Mouse (Mus musculus): ENCODE results near the gene Wnt6. TPM values are rescaled to one million over a fixed set of nuclear protein-coding genes. Genes with fewer than 3 reads are reported as not detected.

Wnt6 gene
- 4.0 and 11.9 TPM in 2 replicates for polyA plus RNA-seq (2016; fragmentation: Nextera tagmentation; extraction: Ambion mirVana)

DNA sequence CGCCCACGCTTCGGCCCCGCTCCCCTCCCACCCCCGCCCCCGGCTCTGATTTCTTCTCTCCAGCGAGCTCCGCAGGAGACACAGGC lies at the start of gene Wnt6:
Gene Wnt6 (plus strand): TSS at position 48 of the 86 bp plus-strand sequence.
- H3K36me3 ChIP-seq = no peaks in the 10 kb centered on the region
- DNase-seq (ENCODE audit: low spot score) = no peak
- peaks cover 99% of the 10 kb centered on the region for H3K27me3 ChIP-seq (ENCODE audit: insufficient read depth, poor library complexity, severe bottlenecking)
- H3K9me3 ChIP-seq = no peaks in the 10 kb centered on the region
- H3K27ac ChIP-seq = peak within 1 kb of the TSS; percentile 62; the same call in 1 of the 2 replicates
- no CpG with 5 or more reads among the region's 8 CpGs for WGBS
- H3K4me1 ChIP-seq = peaks cover 59% of the 10 kb centered on the region
- peak within 1 kb of the TSS; percentile 70 for H3K4me3 ChIP-seq

DNA sequence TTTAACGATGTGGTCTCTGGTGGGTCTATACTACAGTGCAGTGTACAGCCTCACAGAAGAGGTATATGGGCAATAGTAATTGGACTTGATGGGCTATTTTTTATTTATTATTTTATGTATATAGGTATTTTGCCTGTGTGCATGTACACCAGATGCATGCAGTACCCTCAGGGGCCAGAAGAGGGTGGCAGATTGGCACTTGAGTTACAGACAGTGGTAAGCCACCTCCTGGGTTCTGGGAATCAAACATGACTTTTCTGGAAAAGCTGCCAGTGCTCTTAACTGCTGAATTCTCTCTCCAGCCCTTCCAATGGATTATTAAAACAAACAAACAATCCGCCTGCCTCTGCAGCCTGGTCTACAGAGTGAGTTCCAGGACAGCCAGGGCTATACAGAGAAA lies 47.9 kb upstream of the Wnt6 start:
- Histone ChIP-seq H3K4me3 (no peak overlapping the region), H3K27me3 (ENCODE audit: insufficient read depth, poor library complexity, severe bottlenecking) (no peaks in the 10 kb centered on the region), H3K9me3 (no peaks in the 10 kb centered on the region), H3K36me3 (no peaks in the 10 kb centered on the region), H3K4me1 (0 out of 2 replicates have a peak, but pooled peaks cover 3% of the 10 kb centered on the region), H3K27ac (no peak overlapping the region)
- 67% methylated on average over 2 of the region's 2 CpGs for WGBS
- DNase-seq (ENCODE audit: low spot score) = no peak

DNA sequence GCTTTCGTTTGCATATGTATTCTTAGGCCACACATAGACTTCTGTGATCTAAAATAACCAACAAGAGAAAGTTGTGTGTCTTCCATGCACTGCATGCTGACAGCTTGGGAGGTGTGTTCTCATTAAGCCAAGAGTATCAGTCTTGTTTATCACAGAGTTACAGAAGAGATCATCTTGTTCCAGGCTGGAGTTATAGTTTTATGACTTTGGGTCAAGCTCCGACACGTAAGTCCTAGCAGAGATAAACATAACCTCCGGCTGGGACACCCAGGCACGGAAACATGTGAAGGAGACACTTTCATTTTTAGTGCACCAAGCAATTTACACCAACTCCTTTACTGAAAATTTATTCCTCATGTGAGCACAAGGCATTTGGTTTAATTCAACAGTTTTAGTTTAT lies 45.6 kb upstream of the Wnt6 start:
- no peaks in the 10 kb centered on the region for H3K9me3 ChIP-seq
- DNase-seq (ENCODE audit: low spot score) = no peak
- H3K4me1 ChIP-seq = 0 out of 2 replicates have a peak, but pooled peaks cover 3% of the 10 kb centered on the region
- WGBS = 71% methylated on average over 5 of the region's 5 CpGs
- H3K36me3 ChIP-seq = no peaks in the 10 kb centered on the region
- no peaks in the 10 kb centered on the region for H3K27me3 ChIP-seq (ENCODE audit: insufficient read depth, poor library complexity, severe bottlenecking)
- no peak overlapping the region for H3K27ac ChIP-seq
- H3K4me3 ChIP-seq = no peak overlapping the region

DNA sequence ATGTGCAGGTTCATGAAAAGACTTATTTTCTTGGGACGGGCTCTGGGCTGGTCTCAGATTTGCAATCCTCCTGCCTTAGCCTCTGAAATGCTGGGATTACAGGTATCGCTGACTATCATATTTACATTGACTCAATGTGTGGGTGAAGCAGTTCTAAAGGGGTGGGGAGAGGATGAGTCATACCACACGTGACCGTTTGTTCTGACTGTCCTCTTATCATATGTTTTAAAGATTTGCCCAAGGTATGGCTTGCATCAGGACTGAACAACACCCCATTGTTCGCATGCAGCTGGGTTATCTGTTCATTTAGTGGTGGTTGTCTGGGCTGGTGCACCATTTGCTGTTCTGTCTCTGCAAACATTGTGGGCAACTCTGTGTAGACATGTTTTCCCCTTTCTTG lies 45.0 kb upstream of the Wnt6 start:
- no peak overlapping the region for H3K27ac ChIP-seq
- no peaks in the 10 kb centered on the region for H3K36me3 ChIP-seq
- H3K9me3 ChIP-seq = no peaks in the 10 kb centered on the region
- 69% methylated on average over 5 of the region's 5 CpGs for WGBS
- 0 out of 2 replicates have a peak, but pooled peaks cover 3% of the 10 kb centered on the region for H3K4me1 ChIP-seq
- no peak for DNase-seq (ENCODE audit: low spot score)
- no peak overlapping the region for H3K4me3 ChIP-seq
- H3K27me3 ChIP-seq (ENCODE audit: insufficient read depth, poor library complexity, severe bottlenecking) = no peaks in the 10 kb centered on the region

DNA sequence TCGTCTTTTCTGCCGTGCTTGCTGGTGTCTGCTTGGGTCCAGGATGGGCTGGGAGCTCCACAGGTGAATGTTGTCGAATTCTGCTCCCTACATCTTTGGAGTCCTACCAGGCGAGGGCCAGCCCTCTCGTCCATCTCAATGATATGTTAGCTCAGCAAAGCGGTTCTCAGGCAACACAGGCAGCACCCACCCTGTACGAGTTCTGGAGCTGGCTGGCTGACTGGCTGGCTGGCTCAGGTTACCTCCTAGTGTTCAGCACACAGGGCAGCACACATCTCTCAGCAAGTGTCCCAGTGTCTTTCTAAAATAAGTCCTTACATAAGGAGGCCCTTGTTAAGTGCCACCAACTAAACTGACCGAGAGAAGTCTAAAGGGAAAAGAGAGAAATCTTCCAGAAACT lies 43.2 kb upstream of the Wnt6 start:
- 68% methylated on average over 8 of the region's 8 CpGs for WGBS
- no peak overlapping the region for H3K27ac ChIP-seq
- H3K9me3 ChIP-seq = no peaks in the 10 kb centered on the region
- no peak for DNase-seq (ENCODE audit: low spot score)
- H3K27me3 ChIP-seq (ENCODE audit: insufficient read depth, poor library complexity, severe bottlenecking) = no peaks in the 10 kb centered on the region
- 0 out of 2 replicates have a peak, but pooled peaks cover 3% of the 10 kb centered on the region for H3K4me1 ChIP-seq
- no peaks in the 10 kb centered on the region for H3K36me3 ChIP-seq
- no peak overlapping the region for H3K4me3 ChIP-seq

DNA sequence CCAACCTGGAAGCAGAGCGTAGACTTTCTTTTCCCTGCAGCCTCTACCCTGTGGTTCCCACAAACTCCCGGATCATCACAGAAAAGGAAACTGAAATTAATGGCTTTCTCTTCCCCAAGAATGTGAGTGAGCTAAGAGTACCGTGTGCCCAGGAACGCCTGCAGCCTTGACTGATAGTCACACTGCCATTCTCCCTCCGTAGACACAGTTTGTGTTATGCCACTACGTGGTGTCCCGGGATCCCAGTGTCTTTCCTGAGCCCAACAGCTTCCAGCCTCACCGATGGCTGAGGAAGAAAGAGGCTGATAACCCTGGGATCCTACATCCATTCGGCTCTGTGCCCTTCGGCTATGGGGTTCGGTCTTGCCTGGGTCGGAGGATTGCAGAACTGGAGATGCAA lies 34.7 kb upstream of the Wnt6 start:
- no peak for DNase-seq (ENCODE audit: low spot score)
- Histone ChIP-seq H3K4me3 (no peak overlapping the region), H3K27ac (no peak overlapping the region), H3K36me3 (peaks cover 4% of the 10 kb centered on the region; the same call in 1 of the 2 replicates), H3K9me3 (no peaks in the 10 kb centered on the region), H3K4me1 (peaks cover 4% of the 10 kb centered on the region; the same call in 1 of the 2 replicates), H3K27me3 (ENCODE audit: insufficient read depth, poor library complexity, severe bottlenecking) (peaks cover 4% of the 10 kb centered on the region; the same call in 1 of the 2 replicates)
- WGBS = 82% methylated on average over 12 of the region's 12 CpGs

DNA sequence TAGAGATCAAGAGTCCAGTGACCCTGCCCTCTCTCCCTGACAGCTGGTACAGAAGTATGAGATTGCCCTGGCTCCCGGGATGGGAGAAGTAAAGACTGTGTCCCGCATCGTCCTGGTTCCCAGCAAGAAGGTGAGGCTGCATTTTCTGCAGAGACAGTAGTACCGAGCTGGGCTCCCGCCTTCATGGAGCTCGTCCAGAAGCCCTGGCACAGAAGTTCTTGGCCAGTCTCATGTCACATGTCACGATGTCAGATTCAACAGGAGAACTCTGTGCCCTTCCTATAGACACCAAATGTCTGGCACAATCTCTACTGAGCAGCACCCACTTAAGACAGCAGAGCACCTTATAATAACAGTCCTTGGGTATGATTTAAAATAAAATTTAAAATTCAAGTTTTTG lies 34.2 kb upstream of the Wnt6 start:
- peaks cover 4% of the 10 kb centered on the region; the same call in 1 of the 2 replicates for H3K4me1 ChIP-seq
- peaks cover 4% of the 10 kb centered on the region; the same call in 1 of the 2 replicates for H3K27me3 ChIP-seq (ENCODE audit: insufficient read depth, poor library complexity, severe bottlenecking)
- WGBS = 88% methylated on average over 7 of the region's 7 CpGs
- no peak for DNase-seq (ENCODE audit: low spot score)
- H3K9me3 ChIP-seq = no peaks in the 10 kb centered on the region
- H3K4me3 ChIP-seq = no peak overlapping the region
- H3K36me3 ChIP-seq = peaks cover 4% of the 10 kb centered on the region; the same call in 1 of the 2 replicates
- no peak overlapping the region for H3K27ac ChIP-seq

DNA sequence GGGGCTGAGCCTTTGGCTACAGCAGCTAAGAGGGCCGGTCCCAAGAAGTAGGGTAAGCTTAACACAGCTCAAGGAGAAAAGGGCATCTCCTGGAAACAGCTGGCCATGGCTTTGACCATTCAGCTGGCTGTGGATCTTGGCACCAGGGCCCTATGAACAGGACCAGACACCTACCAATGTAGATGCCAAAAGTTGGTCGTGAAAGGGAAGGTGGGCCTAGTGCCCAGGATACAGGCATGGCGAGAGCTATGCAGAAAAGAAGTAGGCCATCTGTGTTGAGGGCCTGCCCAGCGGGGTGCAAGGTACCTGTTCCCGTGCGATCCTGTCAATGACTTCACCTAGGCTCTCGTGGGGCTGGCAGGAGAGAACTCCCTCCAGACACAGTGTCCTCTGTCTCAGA lies 30.8 kb upstream of the Wnt6 start:
- H3K36me3 ChIP-seq = peaks cover 4% of the 10 kb centered on the region; the same call in 1 of the 2 replicates
- peaks cover 18% of the 10 kb centered on the region for H3K27me3 ChIP-seq (ENCODE audit: insufficient read depth, poor library complexity, severe bottlenecking)
- no peak for DNase-seq (ENCODE audit: low spot score)
- H3K4me1 ChIP-seq = peaks cover 2% of the 10 kb centered on the region; the same call in 1 of the 2 replicates
- no peak overlapping the region for H3K4me3 ChIP-seq
- 82% methylated on average over 7 of the region's 7 CpGs for WGBS
- H3K27ac ChIP-seq = no peak overlapping the region
- H3K9me3 ChIP-seq = no peaks in the 10 kb centered on the region

DNA sequence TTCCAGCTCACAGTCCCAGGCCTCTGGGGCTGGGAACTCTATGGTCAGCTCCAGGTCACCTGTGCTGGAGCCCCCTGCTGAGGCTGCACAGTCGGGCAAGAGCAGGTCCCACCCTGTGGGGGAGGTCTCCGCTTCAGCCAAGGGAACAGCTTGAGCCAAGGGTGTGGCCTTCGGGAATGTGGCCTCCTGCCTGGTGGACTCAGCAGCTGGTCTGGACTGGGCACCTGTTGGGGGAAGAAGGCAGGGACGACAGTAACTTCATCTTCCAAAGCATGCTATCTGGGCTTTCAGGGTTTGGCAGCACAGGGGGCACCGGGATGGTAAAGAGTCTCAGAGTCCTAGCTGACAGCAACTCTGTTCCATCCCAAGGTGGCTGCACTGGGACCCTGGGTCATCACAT lies 24.4 kb upstream of the Wnt6 start:
- Histone ChIP-seq H3K27ac (no peak overlapping the region), H3K36me3 (no peaks in the 10 kb centered on the region), H3K4me3 (no peak overlapping the region), H3K9me3 (no peaks in the 10 kb centered on the region), H3K27me3 (ENCODE audit: insufficient read depth, poor library complexity, severe bottlenecking) (peaks cover 48% of the 10 kb centered on the region), H3K4me1 (peaks cover 23% of the 10 kb centered on the region)
- 76% methylated on average over 5 of the region's 5 CpGs for WGBS
- DNase-seq (ENCODE audit: low spot score) = no peak

DNA sequence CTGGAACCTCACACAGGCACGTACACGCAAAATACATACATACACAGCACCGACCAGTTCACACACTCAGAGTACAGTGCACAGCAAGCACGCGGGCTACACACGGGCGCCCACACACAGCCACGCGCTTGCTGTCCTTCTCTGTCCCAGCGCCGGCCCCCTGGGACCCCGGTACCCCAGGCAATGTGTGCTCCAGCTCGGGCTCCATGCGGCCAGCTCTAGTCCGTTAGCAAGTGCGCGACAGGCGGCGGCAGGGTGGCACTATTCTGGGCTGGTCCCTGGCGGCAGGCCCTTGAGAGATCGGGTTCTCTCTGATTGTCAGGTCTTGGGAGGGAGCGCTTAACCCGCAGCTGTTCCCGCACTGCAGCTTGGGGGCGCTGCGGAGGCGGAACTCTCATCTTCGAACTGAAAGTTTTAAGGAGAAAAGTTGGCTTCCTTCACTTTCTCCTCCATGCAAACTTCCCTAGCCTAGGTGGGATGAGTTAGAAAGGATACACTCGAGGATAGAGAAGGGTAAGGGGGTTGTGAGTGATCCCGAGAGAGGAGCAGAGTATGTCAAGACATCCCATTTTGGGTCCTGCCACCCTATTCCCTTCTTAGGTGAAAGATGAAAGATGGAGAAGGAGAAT lies 22.9 kb upstream of the Wnt6 start, which contains the start of gene Prkag3:
Gene Prkag3 (minus strand): TSS at position 579 of the 629 bp plus-strand sequence.
- peak within 1 kb of the TSS; percentile 87 for H3K27ac ChIP-seq
- 9% methylated on average over 30 of the region's 30 CpGs for WGBS
- DNase-seq (ENCODE audit: low spot score) = peak; percentile 87

DNA sequence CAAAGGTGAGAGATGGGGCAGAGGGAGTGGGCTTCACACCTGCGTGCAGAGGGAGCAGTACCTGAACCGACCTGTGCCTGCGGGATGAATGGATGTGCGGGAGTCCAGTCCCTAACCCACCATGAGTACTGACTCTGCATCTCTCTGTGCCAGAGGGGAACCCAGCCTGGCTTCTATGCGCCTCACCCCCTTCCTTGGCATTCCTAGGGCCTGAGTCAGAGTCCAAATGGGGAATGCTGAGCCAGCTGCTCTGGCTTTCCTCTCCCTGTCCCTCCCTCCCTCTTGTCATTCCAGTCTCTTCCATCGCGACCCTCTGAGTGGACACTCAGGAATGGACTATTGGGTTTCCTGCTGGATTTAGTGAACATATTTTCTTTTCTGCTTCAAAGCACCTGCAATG lies 22.4 kb upstream of the Wnt6 start:
- peak overlapping the region; percentile 87 for H3K27ac ChIP-seq

More for the DNA sequence above, 22.9 kb upstream of the Wnt6 start, which contains the start of gene Prkag3:
- H3K4me3 ChIP-seq = peak within 1 kb of the TSS; percentile 54
- H3K27me3 ChIP-seq (ENCODE audit: insufficient read depth, poor library complexity, severe bottlenecking) = peaks cover 48% of the 10 kb centered on the region
- no peaks in the 10 kb centered on the region for H3K36me3 ChIP-seq
- H3K4me1 ChIP-seq = peaks cover 23% of the 10 kb centered on the region
- no peaks in the 10 kb centered on the region for H3K9me3 ChIP-seq

DNA sequence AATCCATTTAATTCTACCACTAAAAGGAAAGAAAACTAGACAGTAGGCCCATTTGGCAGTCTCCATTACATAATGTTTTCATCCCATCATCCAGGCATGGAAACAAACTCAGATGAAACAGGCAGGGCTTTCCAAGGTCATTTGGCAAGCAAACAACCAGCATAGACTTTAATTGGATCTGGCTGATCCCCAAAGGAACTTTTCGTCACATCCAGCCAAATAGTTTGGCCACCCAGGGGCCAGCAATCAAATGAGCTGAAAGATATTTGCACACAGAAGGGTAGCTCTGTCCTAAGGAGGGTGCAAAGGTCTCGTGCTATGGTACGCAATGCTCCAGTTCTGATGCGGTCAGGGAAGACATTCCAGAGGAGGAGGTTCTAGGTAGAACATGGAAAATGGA lies 21.0 kb upstream of the Wnt6 start:
- Histone ChIP-seq H3K9me3 (no peaks in the 10 kb centered on the region), H3K4me3 (no peak overlapping the region), H3K4me1 (peaks cover 23% of the 10 kb centered on the region), H3K27me3 (ENCODE audit: insufficient read depth, poor library complexity, severe bottlenecking) (peaks cover 35% of the 10 kb centered on the region), H3K27ac (no peak overlapping the region), H3K36me3 (no peaks in the 10 kb centered on the region)
- no peak for DNase-seq (ENCODE audit: low spot score)
- WGBS = 79% methylated on average over 4 of the region's 4 CpGs

More for the DNA sequence above, 22.4 kb upstream of the Wnt6 start:
- H3K9me3 ChIP-seq = no peaks in the 10 kb centered on the region
- no peaks in the 10 kb centered on the region for H3K36me3 ChIP-seq
- WGBS = 43% methylated on average over 7 of the region's 7 CpGs
- H3K4me1 ChIP-seq = peaks cover 23% of the 10 kb centered on the region
- peak overlapping the region; percentile 54 for H3K4me3 ChIP-seq
- peaks cover 47% of the 10 kb centered on the region for H3K27me3 ChIP-seq (ENCODE audit: insufficient read depth, poor library complexity, severe bottlenecking)
- peak; percentile 92 for DNase-seq (ENCODE audit: low spot score)

DNA sequence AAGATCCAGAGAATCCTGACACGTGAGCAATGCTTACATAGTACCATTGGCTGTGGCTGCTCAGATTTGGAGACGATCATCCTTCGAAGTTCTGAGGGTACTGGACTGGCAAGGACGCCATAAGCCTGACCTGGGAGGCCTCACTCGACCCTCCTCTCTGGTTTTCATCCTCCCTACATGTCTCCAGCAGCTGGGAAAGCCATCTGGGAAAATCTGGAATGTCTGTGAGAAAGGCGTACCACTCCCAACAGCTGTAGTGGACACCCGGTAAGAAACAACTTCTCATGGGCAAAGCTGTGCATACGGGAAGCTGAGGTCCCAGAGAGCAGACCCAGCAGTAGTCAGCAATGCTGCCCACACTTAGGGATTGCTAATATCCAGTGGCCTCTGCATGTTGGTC lies 19.5 kb upstream of the Wnt6 start:
- Histone ChIP-seq H3K27ac (no peak overlapping the region), H3K9me3 (no peaks in the 10 kb centered on the region), H3K4me3 (no peak overlapping the region), H3K36me3 (no peaks in the 10 kb centered on the region), H3K4me1 (peaks cover 22% of the 10 kb centered on the region), H3K27me3 (ENCODE audit: insufficient read depth, poor library complexity, severe bottlenecking) (peaks cover 23% of the 10 kb centered on the region)
- 79% methylated on average over 8 of the region's 8 CpGs for WGBS
- no peak for DNase-seq (ENCODE audit: low spot score)

DNA sequence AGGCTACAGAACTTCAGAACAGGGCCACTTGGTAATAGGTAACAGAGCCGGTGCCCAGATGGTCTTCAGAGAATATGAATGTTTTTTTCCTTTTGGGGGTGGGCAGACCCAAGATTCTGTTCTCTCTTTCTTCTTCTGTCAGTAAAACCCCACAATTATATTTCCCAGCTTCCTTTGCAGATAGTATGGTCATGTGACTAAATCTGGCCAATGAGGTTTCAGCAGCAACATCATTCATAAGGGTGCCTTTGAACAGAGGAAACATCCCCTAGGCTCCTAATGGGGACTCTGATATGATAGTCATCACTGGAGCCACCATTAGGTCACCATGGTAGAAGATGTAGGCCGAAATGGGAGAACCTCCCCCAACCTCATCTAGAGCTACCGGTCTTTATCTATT lies 18.9 kb upstream of the Wnt6 start:
- DNase-seq (ENCODE audit: low spot score) = no peak
- whole genome bisulfite sequencing = 90% methylated on average over 3 of the region's 3 CpGs
- peaks cover 17% of the 10 kb centered on the region; the same call in 1 of the 2 replicates for H3K27me3 ChIP-seq (ENCODE audit: insufficient read depth, poor library complexity, severe bottlenecking)
- H3K27ac ChIP-seq = no peak overlapping the region
- peaks cover 16% of the 10 kb centered on the region for H3K4me1 ChIP-seq
- no peak overlapping the region for H3K4me3 ChIP-seq
- H3K36me3 ChIP-seq = no peaks in the 10 kb centered on the region
- H3K9me3 ChIP-seq = no peaks in the 10 kb centered on the region
